Mouse (Mus musculus) heart, adult 2 months (tissue): ENCODE measurements around the gene Nsun4. TPM values are rescaled to one million over a fixed set of nuclear protein-coding genes. Genes with fewer than 3 reads are reported as not detected.

Experiments used
- DNase-seq, 2 experiments: peaks; one replicate each; pipeline ENCODE4 v3.0.0; 2021
- H3K27ac ChIP-seq: fragments of 200-600 bp; 2 replicates; pipeline ENCODE4 v1.8.1; 2022
- H3K27me3 ChIP-seq: fragments of 200-500 bp; 2 replicates; pipeline ENCODE4 v1.6.1; 2012; ENCODE audit warnings: mild to moderate bottlenecking, low read length, inconsistent platforms, mixed read lengths; ENCODE audit not compliant: control insufficient read depth, insufficient read depth
- H3K36me3 ChIP-seq: fragments of 200-500 bp; 2 replicates; pipeline ENCODE4 v1.6.1; 2012; ENCODE audit warnings: low read length, inconsistent platforms; ENCODE audit not compliant: control insufficient read depth, insufficient read depth
- H3K4me1 ChIP-seq: fragments of 200-500 bp; 2 replicates; pipeline ENCODE4 v1.6.1; 2011; ENCODE audit warnings: low read length; ENCODE audit not compliant: control insufficient read depth, insufficient read depth
- H3K4me3 ChIP-seq: fragments of 200-600 bp; 2 replicates; pipeline ENCODE4 v1.8.1; 2022
- H3K79me2 ChIP-seq: fragments of 200-500 bp; replicated peaks from 2 replicates; pipeline ENCODE4 v1.6.1; 2012; ENCODE audit warnings: mild to moderate bottlenecking, inconsistent platforms, low read length, moderate library complexity, mixed read lengths; ENCODE audit not compliant: control insufficient read depth, insufficient read depth
- H3K9ac ChIP-seq: fragments of 200-500 bp; 2 replicates; pipeline ENCODE4 v1.6.1; 2012; ENCODE audit warnings: low read depth, mild to moderate bottlenecking, control low read depth, inconsistent platforms, low read length, mixed read lengths
- CTCF ChIP-seq: fragments of 200-600 bp; IDR thresholded peaks from 2 replicates; pipeline ENCODE4 v1.8.1; 2022; ENCODE audit warnings: antibody characterized with exemption, mild to moderate bottlenecking, moderate library complexity
- EP300 ChIP-seq: fragments of 200-500 bp; IDR thresholded peaks from 2 replicates; pipeline ENCODE4 v1.6.1; 2011; ENCODE audit warnings: low read depth, low read length, control low read depth; ENCODE audit not compliant: insufficient read depth
- POLR2A ChIP-seq: fragments of 200-500 bp; IDR thresholded peaks from 2 replicates; pipeline ENCODE4 v1.6.1; 2011; ENCODE audit warnings: mild to moderate bottlenecking, low read depth, low read length, control low read depth; ENCODE audit not compliant: insufficient read depth
- WGBS: fragments of 180-500 bp; shearing (Covaris S2); methylation state at CpG from one replicate; pipeline ENCODE4 v1.1.7; 2018; 5-methylcytosine and 5-hydroxymethylcytosine counted together
- intact Hi-C: fragments of 180-260 bp; cut with DNase I; formaldehyde crosslinking; loops from one replicate; pipeline ENCODE4 v1.15.1; 2025
- long read RNA-seq: library from polyadenylated mRNA; stranded (forward); transcript quantifications from one replicate; pipeline ENCODE4 v2.0.0, GENCODE M21; 2021
- polyA plus RNA-seq: library from polyadenylated mRNA; depleted of rRNA; stranded (reverse); fragments of >200 nt; gene quantifications from 2 replicates; pipeline ENCODE4 v1.2.3, GENCODE M21; 2012; rRNA removed
- total RNA-seq, 2 experiments: library from RNA; stranded (reverse); gene quantifications; 2 replicates each; pipeline ENCODE4 v1.2.3; 2021

Nsun4 gene
- 10 to 100 TPM; 24.3 to 28.4 TPM for total RNA-seq
- polyA plus RNA-seq, result 24.9 and 37.0 TPM in 2 replicates
- long read RNA-seq, transcript Nsun4-202 (6 exons, 2,439 nt), result major isoform, 39 of 46 reads
- long read RNA-seq, partial matches to known transcripts, result 1 of 46 reads
- long read RNA-seq, other reads (novel, unspliced or antisense), result 6 of 46 reads

DNA sequence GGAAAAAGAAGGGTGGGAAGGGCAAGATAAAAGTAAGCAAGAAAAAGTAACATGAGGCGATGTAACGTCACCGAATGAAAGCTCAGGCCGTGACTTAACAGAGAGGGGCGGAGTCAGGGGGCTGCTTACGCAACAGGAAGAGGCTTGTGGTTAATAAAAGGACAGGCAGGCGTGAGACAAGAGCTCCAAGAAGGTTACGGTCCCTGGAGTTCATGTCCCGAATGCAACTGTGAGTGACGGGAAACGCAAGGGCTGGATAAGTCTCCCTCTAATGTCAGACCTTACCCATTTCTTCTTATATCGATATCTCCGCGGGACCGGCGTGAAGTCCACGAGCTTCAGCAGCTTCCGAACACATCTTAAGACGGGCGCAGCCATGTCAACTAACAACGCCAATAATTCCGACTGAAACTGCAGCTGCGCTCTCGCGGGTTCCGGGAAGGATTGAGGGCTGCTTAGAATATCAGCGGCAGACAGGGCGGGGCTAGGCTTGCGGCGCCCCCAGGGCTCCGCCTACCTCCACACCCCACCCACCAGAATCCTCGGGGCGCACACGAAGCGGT lies at the start of gene Nsun4:
Nsun4 (minus strand) TSS at position 478 of the 563 bp plus-strand sequence.
- Histone ChIP-seq H3K79me2 (no peaks in the 10 kb centered on the region), H3K36me3 (no peaks in the 10 kb centered on the region), H3K27ac (peak within 1 kb of the TSS; percentile 95), H3K4me1 (peaks cover 3% of the 10 kb centered on the region; the same call in 1 of the 2 replicates), H3K4me3 (peak within 1 kb of the TSS; percentile 81), H3K9ac (peak within 1 kb of the TSS; percentile 81), H3K27me3 (no peaks in the 10 kb centered on the region)
- TF ChIP-seq CTCF (peak; percentile 5; the same call in 1 of the 2 replicates), POLR2A (peak; percentile 91), EP300 (peak; percentile 52; the same call in 1 of the 2 replicates)
- WGBS, result under 1% methylated on average over 35 of the region's 35 CpGs
- DNase-seq, result peak; percentile 92 to 94
- intact Hi-C loops, result loop anchor here (1.0 to 10.0 kb wide), 2 partner anchors 24 to 219 kb away; partner anchors contain the start of gene Mknk1

DNA sequence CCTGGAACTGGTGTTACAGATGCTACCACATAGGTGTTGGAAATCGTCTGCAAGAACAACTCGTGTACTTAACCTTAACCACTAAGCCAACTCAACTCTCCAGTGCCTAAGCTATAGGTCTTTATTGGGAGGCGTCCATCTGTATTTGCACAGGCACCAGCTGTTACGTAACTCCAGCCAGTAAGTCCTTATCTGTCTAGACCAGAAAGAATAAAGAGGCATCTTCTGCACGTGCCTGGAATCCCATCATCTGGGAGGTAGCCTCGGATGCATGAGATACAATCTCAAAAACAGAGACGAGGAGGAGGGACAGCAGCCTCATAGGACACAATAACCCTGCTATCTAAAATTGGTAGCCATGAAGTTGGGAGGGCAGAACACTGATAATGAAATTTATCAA lies 47.3 kb upstream of the Nsun4 start:
- no peaks in the 10 kb centered on the region for H3K27me3 ChIP-seq
- intact Hi-C loops, result no loop called here
- H3K79me2 ChIP-seq, result no peaks in the 10 kb centered on the region
- TF ChIP-seq CTCF, result no peak
- TF ChIP-seq EP300, result no peak
- no peak for TF ChIP-seq POLR2A
- H3K27ac ChIP-seq, result no peak overlapping the region
- H3K4me1 ChIP-seq, result no peaks in the 10 kb centered on the region
- 76% methylated on average over 7 of the region's 7 CpGs for whole genome bisulfite sequencing
- no peaks in the 10 kb centered on the region; the same call in 1 of the 2 replicates for H3K36me3 ChIP-seq
- no peak overlapping the region for H3K4me3 ChIP-seq
- DNase-seq, result no peak
- no peak overlapping the region for H3K9ac ChIP-seq

DNA sequence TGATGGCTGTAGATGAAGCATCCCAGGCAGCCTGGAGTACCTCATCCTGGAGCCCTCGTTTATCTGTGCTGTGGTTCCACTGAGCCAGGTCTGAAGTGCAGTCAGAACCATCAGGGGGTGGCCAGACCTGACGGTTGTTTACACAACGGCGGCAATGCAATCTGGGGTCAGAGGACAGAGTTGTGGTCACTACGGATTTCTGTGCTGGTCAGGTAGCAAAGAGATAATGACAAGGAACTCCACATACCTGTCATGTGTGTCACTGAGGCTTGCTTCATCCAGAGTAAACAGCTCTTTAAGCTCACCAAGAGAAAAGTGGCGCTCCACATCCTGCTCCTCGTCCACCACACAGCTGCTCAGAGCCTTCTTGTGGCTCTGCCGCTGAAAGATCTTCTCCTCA lies 43.5 kb upstream of the Nsun4 start:
- Histone ChIP-seq H3K36me3 (peaks cover 2% of the 10 kb centered on the region), H3K27ac (no peak overlapping the region), H3K4me3 (no peak overlapping the region), H3K79me2 (no peaks in the 10 kb centered on the region), H3K27me3 (no peaks in the 10 kb centered on the region), H3K4me1 (no peaks in the 10 kb centered on the region), H3K9ac (no peak overlapping the region)
- TF ChIP-seq POLR2A, result no peak
- TF ChIP-seq EP300, result no peak
- TF ChIP-seq CTCF, result no peak
- intact Hi-C loops, result no loop called here
- WGBS, result 79% methylated on average over 8 of the region's 8 CpGs
- DNase-seq, result no peak

GRCm38 (mm10) chr4:116096291-116096690 lies 42.6 kb upstream of the Nsun4 start:
- H3K79me2 ChIP-seq, result no peaks in the 10 kb centered on the region
- peaks cover 4% of the 10 kb centered on the region for H3K36me3 ChIP-seq
- DNase-seq, result no peak
- H3K27me3 ChIP-seq, result no peaks in the 10 kb centered on the region
- 86% methylated on average over 10 of the region's 10 CpGs for WGBS
- no peak for TF ChIP-seq EP300
- TF ChIP-seq POLR2A, result no peak
- TF ChIP-seq CTCF, result no peak
- intact Hi-C loops, result no loop called here
- H3K4me3 ChIP-seq, result no peak overlapping the region
- no peak overlapping the region for H3K9ac ChIP-seq
- no peak overlapping the region for H3K27ac ChIP-seq
- H3K4me1 ChIP-seq, result no peaks in the 10 kb centered on the region

- Histone ChIP-seq H3K9ac (no peak overlapping the region), H3K36me3 (peaks cover 8% of the 10 kb centered on the region), H3K4me3 (no peak overlapping the region), H3K27ac (no peak overlapping the region), H3K27me3 (no peaks in the 10 kb centered on the region), H3K79me2 (no peaks in the 10 kb centered on the region; the same call in 1 of the 2 replicates), H3K4me1 (no peaks in the 10 kb centered on the region)
- no peak for TF ChIP-seq POLR2A
- TF ChIP-seq EP300, result no peak
- TF ChIP-seq CTCF, result no peak
- DNase-seq, result no peak
- WGBS, result 89% methylated on average over 23 of the region's 23 CpGs
- intact Hi-C loops, result no loop called here
These were observed 35.0 kb upstream of the Nsun4 start for GRCm38 (mm10) chr4:116088510-116089249.
